Mouse (Mus musculus): ENCODE measurements around the gene Lgals3. TPM values are rescaled to one million over a fixed set of nuclear protein-coding genes. Genes with fewer than 3 reads are reported as not detected.
"Not testable (repeated sequence)": the region's sequence is repeated elsewhere in the genome, so short reads cannot be mapped to it uniquely, and the experiment has no call there.

Gene Lgals3
- 98.5 to 263 TPM (median 189 TPM) in 3 replicates for total RNA-seq (2017)

GRCm38 (mm10) chr14:47367461-47367860 lies at the start of gene Lgals3:
Gene Lgals3 (plus strand): TSS chr14:47367751.
- no peak for ATAC-seq (replicated peaks; ENCODE audit: insufficient number of reproducible peaks, low FRiP score, low TSS enrichment, poor library complexity, severe bottlenecking)

- no peak for ATAC-seq (replicated peaks; ENCODE audit: insufficient number of reproducible peaks, low FRiP score, low TSS enrichment, poor library complexity, severe bottlenecking)
Observed at GRCm38 (mm10) chr14:47319362-47319761, 48.2 kb upstream of the Lgals3 start.

DNA sequence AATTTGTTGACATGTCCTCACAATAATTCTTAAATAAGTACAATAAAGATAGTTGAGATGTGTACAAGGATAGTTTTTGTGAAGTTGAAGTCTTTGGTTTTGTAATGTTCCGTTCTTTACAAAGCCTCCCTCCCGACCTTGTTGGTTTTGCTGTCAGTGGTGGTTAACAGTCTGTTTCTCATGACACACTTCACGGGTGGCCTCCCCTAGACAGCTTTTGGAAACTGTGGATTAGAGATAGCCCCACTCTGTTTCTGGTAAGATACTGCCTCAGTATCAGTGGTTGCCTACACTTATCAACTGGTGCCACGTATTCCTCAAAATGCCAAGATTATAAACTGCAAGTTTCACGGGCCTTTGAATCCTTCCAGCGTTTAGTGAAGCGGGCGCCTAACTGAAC lies 46.0 kb upstream of the Lgals3 start:
- not testable (repeated sequence) for ATAC-seq (replicated peaks; ENCODE audit: insufficient number of reproducible peaks, low FRiP score, low TSS enrichment, poor library complexity, severe bottlenecking)

- ATAC-seq (replicated peaks; ENCODE audit: insufficient number of reproducible peaks, low FRiP score, low TSS enrichment, poor library complexity, severe bottlenecking) = no peak
Observed at GRCm38 (mm10) chr14:47325965-47326761, 41.4 kb upstream of the Lgals3 start.

DNA sequence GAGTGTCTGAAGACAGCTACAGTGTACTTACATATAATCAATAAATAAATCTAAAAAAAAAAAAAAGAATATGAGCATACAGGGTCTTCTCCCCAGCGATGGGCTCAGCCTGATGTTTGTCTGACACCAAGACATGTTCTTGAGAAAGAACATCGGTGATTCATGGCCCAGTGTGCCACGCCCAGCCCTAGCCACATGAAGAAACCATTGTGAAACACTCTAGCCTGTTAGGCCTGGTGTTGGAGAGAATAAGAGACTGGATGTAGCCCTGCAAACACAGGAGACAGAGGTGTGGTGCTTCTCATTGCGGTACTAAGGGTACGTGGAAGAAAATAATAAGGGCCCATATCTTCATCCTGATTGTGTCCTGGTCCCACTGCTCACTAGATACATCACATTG lies 40.2 kb upstream of the Lgals3 start:
- ATAC-seq (replicated peaks; ENCODE audit: insufficient number of reproducible peaks, low FRiP score, low TSS enrichment, poor library complexity, severe bottlenecking) = peak; percentile 79

DNA sequence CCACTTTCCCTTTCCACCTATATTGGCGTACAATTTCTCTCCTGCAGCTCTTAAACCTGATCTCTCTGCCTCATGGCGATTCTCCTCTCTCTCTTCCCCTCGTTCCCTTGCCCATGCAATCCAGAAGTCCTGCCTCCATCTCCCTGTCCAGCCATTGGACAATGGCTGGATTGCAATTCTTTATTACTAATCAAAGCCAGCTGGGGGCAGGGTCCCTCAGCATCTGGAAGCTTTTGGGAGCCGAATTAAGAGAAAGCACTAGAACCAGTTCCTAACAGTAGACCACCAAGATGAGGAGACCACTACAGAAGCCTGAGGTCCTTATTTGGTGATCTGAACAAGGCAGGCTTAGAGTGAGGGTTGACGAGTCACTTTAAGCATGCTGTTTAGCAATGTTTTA lies 35.6 kb upstream of the Lgals3 start:
- no peak for ATAC-seq (replicated peaks; ENCODE audit: insufficient number of reproducible peaks, low FRiP score, low TSS enrichment, poor library complexity, severe bottlenecking)

- ATAC-seq (replicated peaks; ENCODE audit: insufficient number of reproducible peaks, low FRiP score, low TSS enrichment, poor library complexity, severe bottlenecking) = peak; percentile 74
Observed at GRCm38 (mm10) chr14:47334819-47335218, 32.7 kb upstream of the Lgals3 start.

GRCm38 (mm10) chr14:47335300-47335699 lies 32.3 kb upstream of the Lgals3 start:
- no peak for ATAC-seq (replicated peaks; ENCODE audit: insufficient number of reproducible peaks, low FRiP score, low TSS enrichment, poor library complexity, severe bottlenecking)

DNA sequence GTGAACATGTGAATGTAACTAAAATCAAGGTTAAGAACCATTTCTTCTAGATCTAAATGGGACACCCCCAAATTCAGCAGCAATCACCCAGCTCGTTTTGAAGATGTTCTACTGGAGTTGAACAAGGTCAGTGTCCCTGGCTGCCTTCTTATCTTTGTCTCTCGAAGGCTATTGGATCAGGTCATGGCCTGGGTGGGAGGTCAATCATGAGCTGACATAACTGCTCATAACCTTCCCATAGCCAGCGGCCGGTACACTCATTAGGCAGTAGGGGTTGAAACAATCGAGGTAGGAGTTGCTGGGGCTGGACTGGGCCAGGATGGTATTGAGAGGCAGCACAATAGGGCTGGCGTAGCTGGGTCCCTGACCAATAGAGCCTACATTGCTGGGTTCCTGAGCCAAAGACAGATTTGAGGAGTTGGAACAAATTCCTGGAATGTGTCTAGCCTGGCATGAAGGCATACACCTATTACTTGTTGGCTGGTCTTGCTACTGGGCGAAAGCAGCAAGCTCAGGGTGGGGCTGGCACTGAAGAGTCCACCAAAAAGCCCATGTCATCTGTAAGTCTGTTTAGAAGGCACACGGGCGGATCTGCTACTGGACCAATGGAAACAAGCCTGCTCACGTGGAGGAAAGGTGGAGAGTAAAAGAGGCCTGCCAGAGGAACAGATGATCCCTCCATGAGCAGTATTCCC lies 27.2 kb upstream of the Lgals3 start:
- ATAC-seq (replicated peaks; ENCODE audit: insufficient number of reproducible peaks, low FRiP score, low TSS enrichment, poor library complexity, severe bottlenecking) = no peak

GRCm38 (mm10) chr14:47341811-47342291 lies 25.7 kb upstream of the Lgals3 start:
- peak; percentile 62 for ATAC-seq (replicated peaks; ENCODE audit: insufficient number of reproducible peaks, low FRiP score, low TSS enrichment, poor library complexity, severe bottlenecking)

DNA sequence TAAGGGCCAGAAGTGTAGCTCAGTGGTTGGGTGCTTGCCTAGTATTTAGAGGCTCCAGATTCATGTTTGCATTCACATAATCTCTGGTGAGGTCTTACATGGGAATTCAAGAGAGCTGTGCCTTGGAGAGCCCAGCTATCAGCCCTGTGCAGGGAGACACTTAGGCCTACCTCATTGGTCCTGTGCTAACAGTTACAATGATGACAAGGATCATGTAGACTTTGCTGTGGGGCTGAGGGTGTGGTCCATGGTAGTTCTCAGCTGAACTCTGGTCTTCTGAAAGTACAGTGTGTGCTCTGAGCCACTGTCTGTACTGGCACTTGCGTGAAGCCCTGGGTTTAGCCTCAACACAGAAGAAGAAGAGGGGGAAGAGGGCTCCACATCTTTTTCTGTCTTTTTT lies 20.8 kb upstream of the Lgals3 start:
- no peak for ATAC-seq (replicated peaks; ENCODE audit: insufficient number of reproducible peaks, low FRiP score, low TSS enrichment, poor library complexity, severe bottlenecking)

DNA sequence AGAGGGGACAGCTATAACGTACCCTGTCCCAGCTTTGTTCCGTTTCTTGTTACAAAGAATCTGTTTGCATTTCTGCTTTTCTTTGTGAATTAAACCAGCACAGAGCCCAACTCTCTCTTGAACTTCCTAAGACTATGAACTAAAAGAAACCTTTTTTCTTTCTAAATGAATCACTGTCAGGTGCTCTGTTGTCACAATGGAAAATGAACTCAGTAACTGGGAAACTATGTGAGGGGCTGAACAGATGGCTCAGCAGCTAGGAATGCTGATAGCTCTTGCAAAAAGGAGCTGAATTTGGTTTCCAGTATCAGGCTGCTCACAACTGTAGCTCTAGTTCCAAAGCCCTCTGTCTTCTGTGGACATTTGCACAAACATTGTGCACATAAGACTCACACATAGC lies 16.6 kb upstream of the Lgals3 start:
- ATAC-seq (replicated peaks; ENCODE audit: insufficient number of reproducible peaks, low FRiP score, low TSS enrichment, poor library complexity, severe bottlenecking) = no peak

- ATAC-seq (replicated peaks; ENCODE audit: insufficient number of reproducible peaks, low FRiP score, low TSS enrichment, poor library complexity, severe bottlenecking) = no peak
Observed at GRCm38 (mm10) chr14:47352272-47352671, 15.3 kb upstream of the Lgals3 start.

DNA sequence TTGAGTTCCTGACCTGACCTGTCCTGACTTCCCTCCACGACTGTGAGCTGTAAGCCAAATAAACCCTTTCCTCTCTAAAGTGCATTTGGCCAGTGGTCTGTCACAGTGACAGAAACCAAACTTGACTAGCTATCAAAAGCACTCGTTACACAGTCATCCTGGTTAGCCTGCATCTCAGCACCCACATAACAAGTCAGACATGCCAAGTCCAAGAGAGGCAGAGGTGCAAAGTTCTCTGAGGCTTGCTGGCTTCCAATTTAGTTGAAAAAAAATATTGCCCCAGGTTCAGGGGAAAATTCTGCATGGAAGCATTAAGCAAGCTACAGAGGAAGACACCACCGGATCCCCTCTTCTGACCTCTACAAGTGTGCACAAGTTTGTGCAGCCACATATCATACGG lies 14.3 kb upstream of the Lgals3 start:
- ATAC-seq (replicated peaks; ENCODE audit: insufficient number of reproducible peaks, low FRiP score, low TSS enrichment, poor library complexity, severe bottlenecking) = no peak

GRCm38 (mm10) chr14:47354111-47354577 lies 13.4 kb upstream of the Lgals3 start:
- ATAC-seq (replicated peaks; ENCODE audit: insufficient number of reproducible peaks, low FRiP score, low TSS enrichment, poor library complexity, severe bottlenecking) = peak; percentile 89

- no peak for ATAC-seq (replicated peaks; ENCODE audit: insufficient number of reproducible peaks, low FRiP score, low TSS enrichment, poor library complexity, severe bottlenecking)
Observed at GRCm38 (mm10) chr14:47354948-47355347, 12.6 kb upstream of the Lgals3 start.

DNA sequence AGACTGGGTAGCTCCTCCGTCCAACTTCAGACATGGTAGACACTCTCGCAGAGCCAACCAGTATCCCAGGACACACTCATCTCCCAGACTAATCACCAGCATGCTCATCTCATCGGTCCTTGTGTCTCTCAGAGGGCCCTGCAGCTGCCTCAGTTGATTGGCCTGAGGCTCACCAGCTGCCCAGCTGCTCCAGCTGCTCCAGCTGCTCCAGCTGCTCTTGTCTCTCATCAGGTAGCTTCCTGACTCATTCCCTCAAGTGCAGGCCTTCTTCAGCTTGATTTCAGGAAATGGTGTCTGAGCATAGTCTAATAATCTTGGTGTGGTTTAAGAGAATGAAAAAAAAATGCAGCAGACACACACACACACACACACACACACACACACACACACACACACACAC lies 10.9 kb upstream of the Lgals3 start:
- no peak for ATAC-seq (replicated peaks; ENCODE audit: insufficient number of reproducible peaks, low FRiP score, low TSS enrichment, poor library complexity, severe bottlenecking)

GRCm38 (mm10) chr14:47359610-47360009 lies 7.9 kb upstream of the Lgals3 start:
- ATAC-seq (replicated peaks; ENCODE audit: insufficient number of reproducible peaks, low FRiP score, low TSS enrichment, poor library complexity, severe bottlenecking) = peak; percentile 68

- peak; percentile 33 for ATAC-seq (replicated peaks; ENCODE audit: insufficient number of reproducible peaks, low FRiP score, low TSS enrichment, poor library complexity, severe bottlenecking)
Observed at GRCm38 (mm10) chr14:47361418-47361817, 6.1 kb upstream of the Lgals3 start.

- peak; percentile 74 for ATAC-seq (replicated peaks; ENCODE audit: insufficient number of reproducible peaks, low FRiP score, low TSS enrichment, poor library complexity, severe bottlenecking)
Observed at GRCm38 (mm10) chr14:47361899-47362298, 5.7 kb upstream of the Lgals3 start.

Measured in monocyte, adult 5-6 weeks (primary cell).